Mouse (Mus musculus) erythroblast, embryonic 14.5 days (primary cell): Measurements from ENCODE around the gene Aldh1a1.

Experiments used
- GATA1 ChIP-seq: IDR thresholded peaks from 2 replicates; pipeline ENCODE4 v1.6.1; 2012; ENCODE audit warnings: low read length, inconsistent platforms, mixed read lengths
- TAL1 ChIP-seq: IDR thresholded peaks from 3 replicates; pipeline ENCODE4 v1.6.1; 2012; ENCODE audit warnings: low read length, inconsistent platforms, mixed read lengths

DNA sequence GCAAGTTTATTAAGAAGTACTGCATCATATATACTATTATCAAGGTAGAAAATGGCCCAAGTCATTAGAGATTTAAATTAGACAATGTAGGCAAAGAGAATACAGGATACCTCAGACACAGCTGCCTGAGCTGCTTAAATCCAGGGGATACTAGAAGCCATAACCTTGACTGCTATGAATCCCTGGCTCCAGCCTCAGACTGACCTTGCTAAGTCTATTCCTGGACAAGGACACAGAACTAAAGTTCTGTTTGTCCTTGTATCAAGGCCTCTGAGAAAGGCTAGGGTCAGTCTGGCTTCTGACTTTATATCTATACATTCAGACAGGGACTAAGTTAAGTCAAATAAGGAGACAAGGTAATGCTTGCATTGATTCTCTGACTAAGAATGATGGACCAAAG lies 69.9 kb downstream of the Aldh1a1 start:
- TF ChIP-seq GATA1 (no peak), TAL1 (no peak)
